Mouse (Mus musculus): ENCODE measurements around the gene Ckb. TPM values are rescaled to one million over a fixed set of nuclear protein-coding genes. Genes with fewer than 3 reads are reported as not detected.

Gene Ckb
- total RNA-seq, 2 experiments from 2014 or later: 1,395 to 1,474 TPM

- intact Hi-C loops (cut with DNase I): loop anchor here (5.0 to 10.0 kb wide), 2 partner anchors 111 to 223 kb away; partner anchors contain the start of gene Eif5
These were observed 24.0 kb downstream of the Ckb start for GRCm38 (mm10) chr12:111648061-111648645.

More at GRCm38 (mm10) chr12:111648061-111648645, 24.0 kb downstream of the Ckb start:
- peak; percentile 75 to 90 for DNase-seq (ENCODE audit: low spot score in 2 of 2)

Other genes with a start within 250 kb of the Ckb start
- under 1 TPM; 0.40 to 0.93 TPM for gene Tnfaip2, start 229.9 kb downstream of the Ckb start, total RNA-seq (2021)
- 1 to 10 TPM; 4.0 to 6.6 TPM for gene Gm266, start 186.5 kb downstream of the Ckb start, total RNA-seq (2021)
- 100 to 1,000 TPM; 237 to 261 TPM for gene Eif5, start 134.3 kb downstream of the Ckb start, total RNA-seq (2021)
- gene Mark3, start 97.8 kb downstream of the Ckb start, total RNA-seq (2021): 100 to 1,000 TPM; 122 to 125 TPM
- gene Trmt61a, start 5.8 kb upstream of the Ckb start, total RNA-seq (2021): 10 to 100 TPM; 18.9 to 19.7 TPM
- gene Bag5, start 40.9 kb upstream of the Ckb start, total RNA-seq (2021): 10 to 100 TPM; 45.7 to 47.0 TPM
- gene Apopt1, start 40.9 kb upstream of the Ckb start, total RNA-seq (2021): 10 to 100 TPM; 39.4 to 44.3 TPM
- 100 to 1,000 TPM; 856 to 890 TPM for gene Klc1, start 86.5 kb upstream of the Ckb start, total RNA-seq (2021)
- 1 to 10 TPM; 3.7 to 4.7 TPM for gene Xrcc3, start 141.5 kb upstream of the Ckb start, total RNA-seq (2021)
- gene Zfyve21, start 141.8 kb upstream of the Ckb start, total RNA-seq (2021): 10 to 100 TPM; 19.8 TPM
- gene Ppp1r13b, start 235.8 kb upstream of the Ckb start, total RNA-seq (2021): 10 to 100 TPM; 61.2 to 64.4 TPM

All from left cerebral cortex, postnatal 14 days (tissue).